Mouse (Mus musculus) hindbrain, embryonic 16.5 days (tissue): Measurements from ENCODE around the gene Ttyh3. TPM values are rescaled to one million over a fixed set of nuclear protein-coding genes. Genes with fewer than 3 reads are reported as not detected.

Experiments used
- ATAC-seq: fragments of 200-750 bp; cut with Nextera tagmentation; 2 replicates; pipeline ENCODE4 v1.8.0; 2017; ENCODE audit warnings: moderate TSS enrichment, moderate library complexity
- H3K27ac ChIP-seq: fragments of 300-500 bp; sonication (generic); 2 replicates; pipeline ENCODE4 v1.5.1; 2014; ENCODE audit warnings: low read depth, mild to moderate bottlenecking, control low read depth, low read length, moderate library complexity
- H3K27me3 ChIP-seq: fragments of 300-500 bp; sonication (generic); replicated peaks from 2 replicates; pipeline ENCODE4 v1.6.1; 2014; ENCODE audit warnings: low read length; ENCODE audit not compliant: control insufficient read depth, insufficient read depth
- H3K36me3 ChIP-seq: fragments of 300-500 bp; sonication (generic); 2 replicates; pipeline ENCODE4 v1.6.1; 2014; ENCODE audit warnings: mild to moderate bottlenecking, low read length, moderate library complexity, mixed read lengths; ENCODE audit not compliant: control insufficient read depth, insufficient read depth
- H3K4me1 ChIP-seq: fragments of 300-500 bp; sonication (generic); 2 replicates; pipeline ENCODE4 v1.6.1; 2014; ENCODE audit warnings: low read depth, low read length; ENCODE audit not compliant: control insufficient read depth, insufficient read depth
- H3K4me2 ChIP-seq: fragments of 300-500 bp; sonication (generic); 2 replicates; pipeline ENCODE4 v1.6.1; 2014; ENCODE audit warnings: mild to moderate bottlenecking, low read length, control low read depth, moderate library complexity
- H3K4me3 ChIP-seq: fragments of 300-500 bp; sonication (generic); 2 replicates; pipeline ENCODE4 v1.5.1; 2014; ENCODE audit warnings: mild to moderate bottlenecking, low read length, control low read depth, moderate library complexity
- H3K9ac ChIP-seq: fragments of 300-500 bp; sonication (generic); 2 replicates; pipeline ENCODE4 v1.6.1; 2014; ENCODE audit warnings: low read depth, mild to moderate bottlenecking, control low read depth, low read length, moderate library complexity
- H3K9me3 ChIP-seq: fragments of 300-500 bp; sonication (generic); 2 replicates; pipeline ENCODE4 v1.6.1; 2014; ENCODE audit warnings: mild to moderate bottlenecking, low read length, moderate library complexity; ENCODE audit not compliant: control insufficient read depth
- WGBS: fragments of 180-500 bp; shearing (Covaris S2); extraction: QIAGEN DNeasy Blood & Tissue Kit; methylation state at CpG from one replicate; pipeline ENCODE4 v1.1.7; 2014; 5-methylcytosine and 5-hydroxymethylcytosine counted together
- polyA plus RNA-seq: library from polyadenylated mRNA; unstranded; fragments of >200 nt; fragmentation: Nextera tagmentation; extraction: Ambion mirVana; gene quantifications from 2 replicates; pipeline ENCODE4 v1.2.1, GENCODE M21; 2015

The Ttyh3 gene
- polyA plus RNA-seq, 1 experiment from 2014 or later: 56.0 TPM

DNA sequence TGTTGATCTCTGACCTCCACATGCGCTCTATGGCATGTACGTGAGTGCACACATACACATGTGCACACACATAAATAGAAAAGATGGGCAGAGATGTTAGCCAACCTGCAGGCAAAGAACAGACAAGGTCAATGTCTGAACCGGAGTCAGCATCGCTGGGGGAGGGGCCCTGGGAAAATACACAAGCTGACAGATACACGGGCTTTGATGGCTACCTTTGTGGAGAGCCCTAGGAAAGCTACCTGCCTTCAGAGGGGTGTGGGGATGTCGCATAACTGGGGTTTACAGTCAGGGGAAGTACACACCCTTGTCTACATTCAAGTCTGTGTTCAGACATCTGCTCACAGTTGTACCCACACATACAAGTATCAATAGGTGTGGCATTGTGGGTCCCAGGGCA, 10.3 kb downstream of the Ttyh3 start:
- Histone ChIP-seq H3K27ac (no peak overlapping the region), H3K4me3 (no peak overlapping the region), H3K9ac (no peak overlapping the region), H3K4me1 (peaks cover 43% of the 10 kb centered on the region), H3K27me3 (no peaks in the 10 kb centered on the region), H3K4me2 (no peak overlapping the region), H3K9me3 (no peaks in the 10 kb centered on the region), H3K36me3 (peaks cover 20% of the 10 kb centered on the region)
- WGBS: 95% methylated on average over 6 of the region's 6 CpGs
- no peak for ATAC-seq

DNA sequence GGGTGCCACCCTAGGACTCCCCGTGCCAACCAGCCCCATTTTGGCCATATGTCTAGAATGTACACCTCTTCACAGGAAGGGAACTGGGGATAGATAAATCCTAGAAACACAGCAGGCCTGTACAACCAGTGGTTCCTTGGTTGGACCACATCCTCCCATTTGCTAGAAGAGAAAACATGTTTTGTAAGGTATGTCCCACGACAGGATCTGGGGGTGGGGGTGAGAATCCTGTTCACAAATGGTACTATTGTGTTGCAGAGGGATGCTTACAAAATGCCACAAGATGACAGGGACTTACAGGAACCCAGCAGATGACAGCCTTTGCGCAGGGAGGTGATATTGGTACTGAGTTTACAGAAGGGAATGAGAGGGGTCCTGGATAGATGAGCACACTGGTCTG, 10.8 kb downstream of the Ttyh3 start:
- 89% methylated on average over 3 of the region's 3 CpGs for WGBS
- ATAC-seq: no peak
- Histone ChIP-seq H3K36me3 (peaks cover 25% of the 10 kb centered on the region), H3K27me3 (no peaks in the 10 kb centered on the region), H3K4me1 (peaks cover 42% of the 10 kb centered on the region), H3K4me2 (no peak overlapping the region), H3K27ac (no peak overlapping the region; the same call in 1 of the 2 replicates), H3K9me3 (no peaks in the 10 kb centered on the region), H3K9ac (no peak overlapping the region), H3K4me3 (no peak overlapping the region)

DNA sequence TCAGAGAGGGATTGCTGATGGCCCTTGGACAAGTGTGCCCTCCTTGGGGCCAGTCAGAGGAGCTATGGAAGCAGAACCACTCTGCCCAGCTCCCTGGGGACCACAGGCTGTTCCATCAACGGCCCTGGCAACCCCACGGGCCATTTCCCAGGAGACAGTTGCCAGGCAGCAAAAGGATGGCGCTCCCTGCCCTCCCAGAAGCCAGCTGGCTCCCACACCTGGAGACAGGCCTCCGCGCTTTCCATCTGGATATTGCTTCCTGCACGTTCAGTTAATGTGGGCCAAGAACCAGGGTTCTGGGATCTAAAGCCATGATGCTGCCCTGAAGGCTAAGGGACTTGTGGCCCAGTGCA, 11.8 kb downstream of the Ttyh3 start:
- H3K27ac ChIP-seq: peak overlapping the region; percentile 62
- no peaks in the 10 kb centered on the region for H3K9me3 ChIP-seq
- peaks cover 36% of the 10 kb centered on the region for H3K4me1 ChIP-seq
- no peak overlapping the region for H3K9ac ChIP-seq
- H3K36me3 ChIP-seq: peaks cover 33% of the 10 kb centered on the region
- no peak overlapping the region for H3K4me2 ChIP-seq
- H3K27me3 ChIP-seq: no peaks in the 10 kb centered on the region
- no peak overlapping the region for H3K4me3 ChIP-seq
- 49% methylated on average over 6 of the region's 6 CpGs for WGBS
- ATAC-seq: peak; percentile 12; the same call in 1 of the 2 replicates

DNA sequence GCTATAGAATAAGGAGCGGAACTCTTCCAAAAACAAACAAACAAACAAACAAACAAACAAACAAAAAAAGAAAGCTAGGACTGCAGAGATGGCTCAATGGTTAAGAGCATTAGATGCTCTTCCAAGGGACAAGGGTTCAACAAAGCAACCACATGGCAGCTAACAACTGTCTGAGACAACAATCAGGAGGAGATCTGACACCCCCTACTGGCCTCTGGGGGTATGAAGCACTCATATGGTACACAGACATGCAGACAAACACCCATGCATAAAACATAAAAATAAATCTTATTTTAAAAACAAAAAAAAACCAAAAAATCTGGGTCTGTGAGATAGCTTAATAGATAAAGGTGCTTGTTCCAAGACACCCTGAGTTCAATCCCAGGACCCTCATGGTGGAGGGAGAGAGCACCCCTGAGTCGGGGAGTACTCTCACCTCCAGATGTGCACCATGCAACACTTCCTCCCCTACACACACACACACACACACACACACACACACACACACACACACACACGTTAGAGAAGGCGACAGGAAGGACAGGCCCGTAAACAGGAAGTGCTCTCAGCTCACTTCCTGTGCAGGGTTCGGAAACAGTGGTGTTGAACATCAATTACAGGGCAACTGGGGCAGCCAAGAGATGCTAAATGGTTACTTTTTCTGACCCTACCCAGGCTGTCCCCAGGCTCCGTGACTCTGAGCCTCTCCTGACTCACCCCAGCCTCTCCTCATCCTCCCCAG, 12.3 kb downstream of the Ttyh3 start:
- WGBS: 77% methylated on average over 7 of the region's 7 CpGs
- H3K27ac ChIP-seq: peak overlapping the region; percentile 62
- H3K4me2 ChIP-seq: no peak overlapping the region
- no peaks in the 10 kb centered on the region for H3K9me3 ChIP-seq
- no peak for ATAC-seq
- H3K4me1 ChIP-seq: peaks cover 31% of the 10 kb centered on the region
- no peaks in the 10 kb centered on the region for H3K27me3 ChIP-seq
- H3K4me3 ChIP-seq: no peak overlapping the region
- H3K36me3 ChIP-seq: peaks cover 38% of the 10 kb centered on the region
- no peak overlapping the region for H3K9ac ChIP-seq

DNA sequence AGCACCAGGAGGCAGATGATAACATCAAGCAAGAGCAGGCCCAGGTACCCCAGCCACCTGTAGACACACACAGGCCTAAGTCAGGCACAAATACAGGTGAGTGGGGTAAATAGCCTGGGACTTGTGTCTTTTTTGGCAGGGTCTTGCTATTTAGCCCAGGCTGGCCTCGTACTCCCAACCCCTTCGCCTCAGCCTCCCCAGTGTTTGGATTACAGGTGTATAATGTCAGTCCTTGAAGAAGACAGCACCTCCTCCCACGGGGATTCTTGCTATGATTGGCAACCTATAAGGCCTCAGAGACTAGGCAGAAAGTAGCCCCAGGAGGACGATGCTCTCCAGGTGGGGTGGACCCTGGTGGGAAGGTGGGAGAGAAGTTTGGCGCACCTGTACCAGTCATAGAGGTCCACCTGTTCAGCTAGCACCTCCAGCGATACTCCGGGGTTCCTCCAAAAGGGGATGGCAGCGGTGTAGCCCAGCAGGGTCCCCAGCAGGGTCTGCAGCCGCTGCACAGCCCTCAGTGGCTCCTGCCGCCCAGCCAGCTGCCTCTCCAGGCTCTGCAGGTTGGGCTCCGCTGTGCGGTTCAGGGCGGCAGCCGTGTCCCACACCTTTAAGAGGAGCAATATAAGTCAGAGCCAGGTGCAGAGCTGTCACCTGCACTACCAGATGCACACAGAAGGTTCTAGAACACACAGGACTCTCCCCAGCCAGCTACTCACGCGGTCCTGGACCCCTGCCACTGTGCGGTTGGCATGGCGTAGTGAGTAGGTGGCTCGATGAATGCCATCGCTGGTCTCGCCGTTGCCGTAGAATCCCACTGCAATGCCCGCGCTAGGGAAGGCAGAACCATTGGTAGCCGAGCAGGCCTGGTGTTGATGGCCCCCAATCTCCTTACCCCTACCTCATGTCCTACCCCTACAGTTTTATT, 13.8 kb downstream of the Ttyh3 start:
- H3K9ac ChIP-seq: no peak overlapping the region; the same call in 1 of the 2 replicates
- H3K4me2 ChIP-seq: no peak overlapping the region
- peaks cover 49% of the 10 kb centered on the region for H3K36me3 ChIP-seq
- no peaks in the 10 kb centered on the region for H3K27me3 ChIP-seq
- H3K4me1 ChIP-seq: peaks cover 22% of the 10 kb centered on the region
- H3K9me3 ChIP-seq: no peaks in the 10 kb centered on the region
- no peak overlapping the region for H3K27ac ChIP-seq
- no peak overlapping the region for H3K4me3 ChIP-seq
- WGBS: 89% methylated on average over 26 of the region's 26 CpGs
- no peak for ATAC-seq

DNA sequence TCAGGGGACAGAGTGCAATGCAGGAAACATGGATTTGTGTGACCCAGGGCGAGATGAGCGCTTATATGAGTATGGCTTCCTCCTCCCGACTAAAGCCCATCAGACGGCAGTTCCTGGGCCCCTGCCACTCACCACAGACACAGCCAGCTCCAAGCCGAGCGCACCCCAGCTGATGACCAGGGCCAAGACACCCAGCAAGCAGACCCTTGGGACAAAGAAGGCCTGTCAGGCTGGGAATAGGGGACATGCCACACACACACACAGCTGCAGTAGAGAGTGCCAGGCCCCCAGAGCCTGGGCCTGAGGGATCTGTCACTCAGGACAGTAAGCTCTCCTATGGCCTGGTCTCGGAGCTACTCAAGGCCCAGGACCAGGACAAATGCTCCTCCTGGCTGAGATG, 15.4 kb downstream of the Ttyh3 start:
- H3K4me3 ChIP-seq: no peak overlapping the region
- no peak overlapping the region for H3K27ac ChIP-seq

DNA sequence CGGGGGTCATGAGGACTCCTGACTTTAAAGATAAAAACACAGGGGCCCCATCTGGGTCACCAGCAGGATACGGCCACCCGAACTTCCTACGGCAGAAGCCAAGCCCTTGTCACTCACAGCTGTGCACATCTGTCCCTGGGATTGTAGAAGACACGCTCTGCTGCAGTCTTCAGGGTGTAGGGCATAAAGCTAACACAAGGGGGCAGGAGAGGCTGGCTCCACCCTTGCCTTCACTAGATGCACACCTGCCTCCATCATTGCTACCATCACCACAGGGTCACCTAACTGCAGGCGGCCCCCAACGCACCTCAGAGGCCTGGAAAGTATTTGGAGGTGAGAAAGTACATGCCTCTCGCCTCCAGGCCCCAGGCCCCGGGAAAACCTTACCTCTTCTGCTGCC, 19.8 kb downstream of the Ttyh3 start:
- Histone ChIP-seq H3K9me3 (no peaks in the 10 kb centered on the region; the same call in 1 of the 2 replicates), H3K9ac (no peak overlapping the region), H3K27ac (no peak overlapping the region), H3K4me1 (no peaks in the 10 kb centered on the region), H3K36me3 (peaks cover 84% of the 10 kb centered on the region), H3K4me2 (no peak overlapping the region), H3K27me3 (no peaks in the 10 kb centered on the region), H3K4me3 (no peak overlapping the region)
- ATAC-seq: no peak
- 93% methylated on average over 9 of the region's 9 CpGs for WGBS

More for the DNA sequence above, 15.4 kb downstream of the Ttyh3 start:
- ATAC-seq: no peak
- peaks cover 16% of the 10 kb centered on the region for H3K4me1 ChIP-seq
- no peaks in the 10 kb centered on the region for H3K9me3 ChIP-seq
- H3K36me3 ChIP-seq: peaks cover 65% of the 10 kb centered on the region
- 85% methylated on average over 7 of the region's 7 CpGs for WGBS
- H3K4me2 ChIP-seq: no peak overlapping the region
- no peak overlapping the region for H3K9ac ChIP-seq
- no peaks in the 10 kb centered on the region for H3K27me3 ChIP-seq

DNA sequence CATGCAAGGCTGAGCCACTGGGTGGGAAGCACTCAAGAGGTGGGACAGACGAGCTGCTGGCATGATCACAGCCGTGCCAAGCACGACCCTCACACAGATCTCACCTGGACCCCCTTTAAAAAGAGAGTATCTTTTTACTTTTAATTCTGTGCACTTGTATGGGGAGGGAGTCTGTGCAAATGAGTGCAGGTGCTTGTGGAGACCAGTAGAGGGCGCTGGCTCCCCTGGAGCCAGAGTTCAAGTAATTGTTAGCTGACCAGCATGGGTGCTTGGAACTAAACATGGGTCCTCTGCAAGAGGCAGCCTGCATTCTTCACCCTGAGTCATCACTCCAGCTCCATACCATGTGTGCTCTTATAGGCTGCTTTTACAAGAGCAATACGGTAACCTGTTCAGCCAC, 21.3 kb downstream of the Ttyh3 start:
- Histone ChIP-seq H3K27ac (no peak overlapping the region), H3K4me1 (no peaks in the 10 kb centered on the region)
- 95% methylated on average over 5 of the region's 5 CpGs for WGBS

DNA sequence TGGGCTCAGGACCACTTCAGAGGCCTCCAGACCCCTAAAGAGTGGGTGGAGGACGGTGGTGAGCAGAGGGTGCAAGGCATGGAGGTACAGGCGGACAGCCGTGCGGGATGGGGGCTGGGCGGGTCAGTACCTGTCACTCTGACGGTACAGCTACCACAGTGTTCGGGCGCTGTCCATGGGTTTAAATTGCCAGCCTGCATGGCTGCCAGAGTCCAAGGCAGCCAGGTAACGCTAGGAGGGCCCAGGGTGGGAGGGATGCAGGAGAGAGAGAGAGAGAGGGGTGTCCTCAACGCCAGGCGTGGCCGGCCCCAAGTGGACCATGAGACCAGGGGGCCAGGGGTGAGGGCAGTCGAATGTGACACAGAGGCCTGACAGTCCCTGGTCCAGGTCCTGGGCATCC, 23.9 kb downstream of the Ttyh3 start:
- WGBS: 92% methylated on average over 13 of the region's 13 CpGs
- ATAC-seq: no peak
- H3K4me1 ChIP-seq: peaks cover 2% of the 10 kb centered on the region; the same call in 1 of the 2 replicates
- H3K4me3 ChIP-seq: no peak overlapping the region
- no peak overlapping the region for H3K4me2 ChIP-seq
- no peaks in the 10 kb centered on the region for H3K27me3 ChIP-seq
- H3K36me3 ChIP-seq: peaks cover 66% of the 10 kb centered on the region
- H3K9me3 ChIP-seq: no peaks in the 10 kb centered on the region; the same call in 1 of the 2 replicates
- no peak overlapping the region for H3K27ac ChIP-seq
- no peak overlapping the region for H3K9ac ChIP-seq

More for the DNA sequence above, 21.3 kb downstream of the Ttyh3 start:
- no peak for ATAC-seq
- no peak overlapping the region for H3K9ac ChIP-seq
- H3K9me3 ChIP-seq: no peaks in the 10 kb centered on the region; the same call in 1 of the 2 replicates
- H3K36me3 ChIP-seq: peaks cover 83% of the 10 kb centered on the region
- no peak overlapping the region for H3K4me2 ChIP-seq
- no peaks in the 10 kb centered on the region for H3K27me3 ChIP-seq
- no peak overlapping the region for H3K4me3 ChIP-seq
